Mouse (Mus musculus): ENCODE data around the gene Cmip.

The Cmip gene

DNA sequence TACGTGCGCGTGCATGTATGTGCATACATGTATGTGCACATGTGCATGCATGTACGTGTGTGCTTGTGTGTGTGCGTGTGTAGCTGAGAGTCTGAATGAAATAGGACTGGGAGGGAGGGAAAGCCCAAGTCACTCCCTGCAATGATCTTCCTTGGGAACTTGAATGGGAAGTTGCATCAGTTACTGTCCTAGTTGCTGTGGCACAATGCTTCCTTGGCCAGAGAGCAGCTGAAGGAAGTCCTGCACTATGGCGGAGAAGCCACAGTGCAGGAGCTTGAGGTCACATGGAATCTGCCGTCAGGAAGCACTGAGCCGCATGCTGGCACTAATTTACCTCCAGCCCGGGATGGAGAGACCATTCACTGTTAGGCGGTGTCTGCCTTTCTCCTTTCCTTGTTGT lies 37.9 kb downstream of the Cmip start:
- DNase-seq (ENCODE audit: low read depth, low spot score): no peak

DNA sequence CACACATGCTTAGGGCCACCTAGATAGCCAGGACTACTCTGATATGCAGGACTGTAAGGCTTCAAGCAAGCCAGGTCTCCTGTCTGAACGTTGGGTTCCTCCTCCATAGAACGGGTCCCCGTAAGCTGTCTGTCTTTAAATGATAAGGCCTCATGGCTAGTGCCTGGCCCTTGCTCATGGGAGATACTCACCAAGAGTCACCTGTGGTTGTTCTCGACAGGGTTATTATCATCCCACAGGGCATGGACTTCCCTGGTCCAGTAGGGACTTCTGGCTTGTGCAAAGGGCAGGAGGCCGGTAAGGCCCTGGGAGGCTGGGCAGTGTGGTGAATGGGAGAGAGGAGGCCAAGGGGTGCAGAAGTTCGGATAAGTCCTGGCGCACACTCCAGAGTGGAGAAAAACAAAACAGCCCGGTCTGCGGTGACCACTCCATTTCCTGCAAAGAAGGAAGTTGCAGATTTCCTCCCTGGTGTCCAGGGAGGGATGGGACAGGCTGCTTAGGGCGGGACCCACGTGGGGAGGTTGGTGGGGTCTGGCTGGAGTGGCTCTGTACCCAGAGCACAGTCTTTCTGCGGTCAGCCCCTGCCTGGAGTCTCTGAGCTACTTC lies 41.2 kb downstream of the Cmip start:
- no peak for DNase-seq (ENCODE audit: low read depth, low spot score)

DNA sequence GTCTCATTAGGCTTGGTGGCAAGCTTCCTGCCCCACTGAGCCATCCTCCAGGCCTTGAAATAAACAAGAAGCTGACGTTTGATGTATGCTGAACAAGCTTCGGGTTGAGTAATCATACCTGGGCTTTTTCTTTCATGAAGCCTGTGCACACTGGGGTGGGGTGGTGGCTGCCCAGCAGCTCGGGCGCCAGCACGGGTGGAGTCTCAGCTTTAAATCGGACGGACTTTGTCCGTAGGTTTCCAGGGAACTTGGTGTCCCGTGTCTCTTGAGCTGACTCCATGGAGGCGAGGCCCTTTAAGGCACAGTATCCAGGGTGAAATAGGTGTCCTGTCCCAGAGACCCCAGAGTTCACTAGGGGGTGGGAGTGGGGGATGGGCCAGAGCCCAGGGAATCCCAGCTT lies 42.3 kb downstream of the Cmip start:
- no peak for DNase-seq (ENCODE audit: low read depth, low spot score)

DNA sequence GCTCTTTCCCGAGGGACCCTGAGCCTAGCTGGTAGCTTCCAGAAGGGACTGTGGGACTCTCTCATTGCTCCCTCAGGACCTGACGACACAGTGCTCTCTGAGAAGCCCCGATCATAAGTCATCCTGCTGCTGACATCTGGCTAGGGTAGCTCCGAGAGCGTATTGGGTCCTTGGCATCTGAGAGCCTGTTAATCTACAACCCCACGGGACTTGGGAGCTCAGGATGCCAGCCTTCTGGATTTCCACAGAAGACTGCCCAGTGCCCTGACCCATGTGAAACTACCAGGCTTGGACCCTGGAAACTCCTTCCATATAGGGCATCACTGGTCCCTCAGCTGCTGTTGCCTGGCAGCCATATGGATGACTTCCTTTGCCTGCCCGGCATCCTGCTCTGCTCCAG lies 43.3 kb downstream of the Cmip start:
- no peak for DNase-seq (ENCODE audit: low read depth, low spot score)

DNA sequence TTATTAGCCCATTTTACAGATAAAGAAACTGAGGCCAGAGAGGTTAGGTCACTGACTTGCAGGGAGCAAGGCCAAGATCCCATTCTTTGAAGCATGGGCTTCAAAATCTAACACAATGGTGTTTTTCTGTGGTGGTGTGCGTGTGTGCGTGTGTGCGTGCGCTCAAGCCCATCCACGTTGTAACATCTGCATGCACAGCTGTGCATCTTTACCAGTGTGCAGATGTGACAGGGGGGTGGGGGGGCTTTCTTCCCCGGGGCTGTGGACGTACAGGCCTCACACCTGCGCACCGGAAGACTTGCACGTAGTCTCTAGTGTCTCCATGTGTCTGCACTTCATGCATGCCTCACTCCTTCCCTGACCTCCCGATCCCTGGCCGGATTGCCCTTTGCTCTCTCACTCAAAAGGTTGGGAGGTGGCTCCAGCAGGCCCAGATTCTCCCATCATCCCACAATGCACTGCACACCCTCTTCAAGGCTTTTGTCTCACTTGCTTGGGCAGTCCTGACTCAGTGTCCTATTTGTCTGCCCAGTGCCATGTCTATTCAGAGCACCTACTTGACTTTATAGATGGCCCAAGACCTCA lies 44.7 kb downstream of the Cmip start:
- DNase-seq (ENCODE audit: low read depth, low spot score): no peak

DNA sequence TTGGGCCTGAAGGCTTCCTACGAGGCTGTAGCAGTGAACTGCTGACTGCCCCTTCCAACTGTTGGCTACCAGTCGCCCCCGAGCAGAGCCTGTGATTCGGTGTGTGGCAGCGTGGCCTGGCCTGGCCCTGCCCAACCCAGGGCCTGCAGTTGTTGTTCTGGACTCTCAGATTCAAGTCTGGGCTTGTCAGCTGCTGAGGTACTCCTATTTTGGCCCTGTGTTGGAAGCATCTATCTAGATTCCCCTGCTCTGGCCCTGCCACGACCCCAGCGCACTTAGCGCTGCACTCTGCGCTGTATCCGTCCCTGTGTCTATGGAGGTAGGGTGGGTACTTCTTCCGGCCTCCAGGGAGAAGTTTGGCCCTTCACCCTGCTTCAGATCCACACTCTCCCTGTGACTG lies 45.2 kb downstream of the Cmip start:
- no peak for DNase-seq (ENCODE audit: low read depth, low spot score)

DNA sequence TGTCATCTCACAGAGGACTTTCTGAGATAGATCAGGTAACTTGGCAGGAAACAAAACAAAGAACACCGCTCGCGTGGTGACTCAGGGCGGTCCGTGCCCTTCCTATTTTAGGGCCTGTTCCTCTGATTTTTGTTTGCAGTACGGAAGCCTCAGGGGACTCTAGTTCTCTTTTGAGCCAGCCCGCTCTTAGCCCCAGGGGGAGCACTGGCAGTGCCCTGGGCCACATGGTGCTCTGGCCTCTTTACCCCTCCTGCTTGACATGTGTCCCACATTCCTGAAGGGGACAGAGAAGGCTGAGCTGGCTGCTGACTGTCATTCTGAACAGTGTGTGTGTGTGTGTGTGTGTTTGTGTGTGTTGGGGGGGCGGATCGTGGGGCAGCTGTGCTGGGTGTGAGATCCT lies 46.8 kb downstream of the Cmip start:
- no peak for DNase-seq (ENCODE audit: low read depth, low spot score)

DNA sequence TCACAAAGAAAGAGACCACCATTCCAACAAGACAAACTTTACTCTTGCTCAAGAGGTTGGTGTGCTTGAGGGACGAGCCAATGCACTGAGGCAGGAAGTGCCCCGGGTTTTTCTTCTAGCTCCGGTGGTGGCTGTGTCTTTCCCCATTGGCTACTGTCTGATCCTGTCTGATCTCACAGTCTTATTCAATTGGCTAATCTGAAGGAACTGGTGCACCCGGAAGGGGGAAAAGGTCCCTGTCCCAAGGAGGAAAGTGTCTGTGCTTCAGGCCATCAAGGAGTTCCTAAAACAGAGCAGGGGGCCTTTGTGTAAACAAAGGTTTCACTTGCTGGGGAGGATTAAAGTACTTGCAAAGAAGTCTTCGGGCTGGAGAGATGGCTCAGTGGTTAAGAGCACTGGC lies 48.5 kb downstream of the Cmip start:
- DNase-seq (ENCODE audit: low read depth, low spot score): no peak

DNA sequence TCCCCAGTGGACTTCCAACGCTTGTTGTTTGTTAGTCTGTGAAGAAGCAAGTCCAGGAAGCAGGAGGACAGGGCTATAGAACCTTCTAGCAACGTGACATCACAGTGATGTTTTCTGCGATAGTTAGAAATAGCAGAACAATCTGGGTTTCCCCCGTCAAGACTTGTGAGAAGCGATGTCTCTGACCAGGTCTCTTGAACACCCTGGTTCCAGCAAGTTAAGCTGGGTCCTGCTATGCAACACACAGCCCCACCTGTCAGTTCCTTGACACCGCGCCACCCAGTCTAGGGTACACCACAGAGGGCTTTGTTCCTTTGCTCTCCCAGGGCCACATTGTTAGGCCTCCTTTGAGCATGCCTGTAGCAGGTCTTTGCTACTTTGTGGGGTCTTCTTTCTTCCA lies 49.9 kb downstream of the Cmip start:
- no peak for DNase-seq (ENCODE audit: low read depth, low spot score)

DNA sequence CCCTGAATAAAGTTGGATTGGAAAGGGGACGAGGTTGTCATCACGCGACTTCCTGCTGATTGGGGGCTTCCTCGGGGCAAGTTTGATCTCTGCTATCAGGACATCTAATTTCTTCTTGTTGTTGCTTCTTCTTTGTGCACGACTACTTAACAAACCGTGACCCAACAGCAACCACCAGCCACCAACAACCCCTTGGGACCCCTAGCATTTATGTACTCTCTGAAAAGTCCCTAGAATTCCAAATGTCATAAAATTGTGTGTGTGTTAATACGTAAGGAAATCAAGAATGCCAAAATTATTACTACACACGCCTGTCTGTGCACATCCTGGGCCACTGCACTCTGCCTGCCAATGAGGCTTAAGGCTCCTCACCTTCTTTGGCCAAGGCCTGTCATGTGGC lies 50.4 kb downstream of the Cmip start:
- no peak for DNase-seq (ENCODE audit: low read depth, low spot score)

DNA sequence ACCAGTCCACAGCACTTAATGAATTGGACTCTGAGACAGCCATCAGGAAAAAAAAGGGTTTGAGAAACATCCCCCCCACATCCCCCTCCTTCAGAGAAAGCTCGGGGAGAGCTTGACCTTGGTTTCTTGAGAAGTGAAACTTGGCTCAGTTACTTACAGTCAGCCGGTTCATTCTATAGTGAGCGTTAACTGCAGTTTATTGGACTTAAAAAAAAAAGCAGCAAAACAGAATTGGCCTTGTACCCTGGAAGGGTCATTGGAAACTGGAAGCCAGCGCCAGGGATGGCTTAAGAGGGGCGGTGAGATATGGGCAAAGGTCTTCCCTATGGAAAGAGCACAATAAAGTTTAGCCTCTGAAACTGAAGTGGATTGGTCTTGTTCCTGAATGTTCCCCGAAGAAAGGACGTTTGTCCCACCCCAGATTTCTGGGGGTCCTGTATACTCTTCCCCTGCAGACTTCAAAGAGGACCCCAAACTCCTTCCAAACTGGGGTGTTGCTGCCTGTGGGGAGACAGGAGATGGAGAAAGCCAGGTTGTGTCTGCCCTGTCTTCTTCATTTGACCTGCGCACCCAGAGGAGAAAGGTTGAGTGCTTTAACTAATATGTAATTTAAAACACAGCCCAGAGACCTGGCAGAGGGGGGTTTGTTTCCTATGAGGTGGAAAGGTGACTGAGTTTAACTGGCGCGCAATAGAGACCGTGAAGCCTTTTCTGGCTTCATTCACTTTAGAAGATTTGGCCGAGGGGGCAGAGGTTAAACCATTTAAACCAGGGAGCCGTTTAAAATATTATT lies 51.6 kb downstream of the Cmip start:
- no peak for DNase-seq (ENCODE audit: low read depth, low spot score)

DNA sequence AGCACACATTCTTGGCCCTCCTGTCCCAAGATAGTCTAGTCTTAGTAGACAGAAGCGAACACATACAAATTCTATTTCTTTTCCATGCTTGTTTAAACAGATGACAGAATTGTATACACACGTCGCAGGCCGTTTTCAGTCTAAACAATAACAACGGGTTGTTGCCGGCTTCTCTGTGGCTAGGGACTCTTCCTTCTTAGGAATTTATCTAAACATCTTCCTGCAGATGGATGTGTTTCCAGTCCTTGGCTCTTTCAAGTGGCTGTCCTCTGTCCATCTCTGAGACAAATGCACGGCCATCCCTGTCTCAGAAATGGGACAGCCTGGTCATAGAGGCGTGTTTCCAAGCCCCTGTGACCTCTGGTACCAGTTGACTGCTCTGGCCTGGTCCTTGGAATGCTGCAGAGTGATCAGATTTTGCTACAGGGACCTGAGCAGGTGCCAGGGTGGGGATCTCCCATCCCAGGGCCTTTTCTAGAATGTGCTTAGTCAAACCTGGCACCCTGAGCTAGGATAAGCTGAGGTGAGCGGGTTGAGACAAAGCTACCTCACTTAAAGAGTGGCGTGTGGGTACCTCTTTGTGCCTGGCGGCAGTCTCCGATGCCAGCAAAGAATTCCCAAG lies 52.9 kb downstream of the Cmip start:
- no peak for DNase-seq (ENCODE audit: low read depth, low spot score)

DNA sequence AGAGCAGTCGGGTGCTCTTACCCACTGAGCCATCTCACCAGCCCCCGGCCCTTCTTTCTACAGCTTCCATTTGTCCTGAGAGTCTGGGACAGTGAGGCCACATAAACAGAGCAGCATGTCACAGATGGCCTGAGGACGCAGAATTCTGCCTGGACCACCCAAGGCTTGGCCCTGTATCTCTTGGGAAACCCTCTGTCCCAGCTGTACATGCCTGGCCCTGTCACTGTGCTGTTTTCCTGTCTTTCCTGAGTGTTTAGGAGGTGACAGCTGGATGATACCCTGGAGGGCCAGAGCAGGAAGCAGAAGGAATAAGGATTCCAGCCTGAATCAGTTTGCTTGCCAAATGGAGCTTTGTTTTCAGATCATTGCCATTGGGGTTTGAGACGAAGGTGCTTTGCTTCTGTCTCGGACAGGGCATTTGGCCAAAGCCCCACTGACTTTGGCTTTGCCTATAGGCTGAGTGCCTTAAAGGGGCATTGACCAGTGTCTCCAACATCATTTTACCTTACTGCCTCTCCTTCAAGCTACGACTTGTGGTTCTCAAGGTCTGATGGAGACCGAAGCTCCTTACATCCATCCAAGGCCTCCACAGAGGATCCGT lies 54.2 kb downstream of the Cmip start:
- DNase-seq (ENCODE audit: low read depth, low spot score): no peak

DNA sequence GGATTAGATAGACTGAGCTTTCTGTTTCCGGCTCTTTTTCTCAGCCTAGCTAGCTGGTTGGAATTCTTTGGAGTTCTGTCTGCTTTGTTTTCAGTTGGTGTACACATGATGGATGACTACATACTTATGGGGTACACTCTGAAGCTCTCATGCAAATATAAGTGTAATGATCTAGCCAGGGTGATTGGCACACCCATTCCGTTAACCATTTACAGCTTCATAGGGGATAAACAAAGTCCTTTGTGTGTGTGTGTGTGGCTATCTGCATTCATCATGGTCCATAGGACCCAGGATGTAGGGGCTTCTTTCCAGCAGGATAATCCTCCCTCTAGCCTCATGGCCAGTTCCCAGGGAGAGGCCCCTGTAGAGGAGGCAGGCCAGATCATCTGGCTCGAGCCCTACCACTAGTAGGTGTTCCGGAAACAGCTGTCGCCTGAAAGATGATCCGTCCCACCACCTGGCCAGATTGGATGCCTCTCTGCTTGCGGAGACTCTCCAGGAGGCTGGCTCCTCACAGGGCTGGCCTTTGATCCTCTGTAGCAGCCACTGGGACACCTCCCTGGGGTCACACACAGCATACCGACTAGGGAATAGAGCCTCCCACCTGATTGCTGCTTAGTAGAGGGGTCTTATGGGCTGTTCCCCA lies 57.6 kb downstream of the Cmip start:
- peak; percentile 67 for DNase-seq (ENCODE audit: low read depth, low spot score)

DNA sequence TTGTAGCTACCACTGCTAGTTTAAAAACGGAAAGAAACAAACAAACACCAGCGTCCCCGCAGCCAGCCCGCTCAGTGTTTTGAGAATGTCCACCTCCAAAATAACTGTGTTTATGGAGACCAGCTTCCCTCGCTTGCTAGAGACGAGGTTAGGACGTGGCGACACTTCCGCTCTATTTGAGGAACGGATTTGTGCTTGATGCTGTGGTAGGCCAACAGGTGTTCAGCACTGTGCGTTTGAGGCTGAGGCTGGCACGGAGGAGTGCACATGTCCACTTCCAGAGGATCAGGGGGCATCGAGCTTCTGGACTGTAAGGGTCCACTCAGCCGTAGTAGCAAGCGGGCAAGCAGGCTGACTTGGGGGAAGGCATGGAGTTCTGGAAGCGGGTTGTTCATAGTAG lies 58.9 kb downstream of the Cmip start:
- DNase-seq (ENCODE audit: low read depth, low spot score): no peak

DNA sequence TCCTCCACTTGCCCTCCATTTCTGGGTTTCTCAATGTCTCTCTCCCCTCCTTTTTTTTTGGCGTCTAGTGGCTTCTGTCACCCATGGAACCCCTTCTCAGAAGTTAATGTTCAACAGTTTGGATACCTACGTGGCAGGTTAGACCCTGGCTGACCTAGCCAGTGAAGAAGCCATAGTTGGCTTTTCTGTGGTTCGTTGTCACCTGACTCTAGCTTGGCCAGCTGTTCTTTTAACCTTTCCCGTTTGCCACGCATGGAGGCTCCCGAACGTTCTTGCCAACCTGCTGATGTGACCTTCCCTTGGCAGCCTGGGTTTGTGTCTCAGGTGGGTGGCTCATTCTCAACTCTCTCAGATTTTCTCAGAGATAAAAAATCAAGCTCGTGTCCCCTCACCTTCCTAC lies 60.6 kb downstream of the Cmip start:
- DNase-seq (ENCODE audit: low read depth, low spot score): no peak

DNA sequence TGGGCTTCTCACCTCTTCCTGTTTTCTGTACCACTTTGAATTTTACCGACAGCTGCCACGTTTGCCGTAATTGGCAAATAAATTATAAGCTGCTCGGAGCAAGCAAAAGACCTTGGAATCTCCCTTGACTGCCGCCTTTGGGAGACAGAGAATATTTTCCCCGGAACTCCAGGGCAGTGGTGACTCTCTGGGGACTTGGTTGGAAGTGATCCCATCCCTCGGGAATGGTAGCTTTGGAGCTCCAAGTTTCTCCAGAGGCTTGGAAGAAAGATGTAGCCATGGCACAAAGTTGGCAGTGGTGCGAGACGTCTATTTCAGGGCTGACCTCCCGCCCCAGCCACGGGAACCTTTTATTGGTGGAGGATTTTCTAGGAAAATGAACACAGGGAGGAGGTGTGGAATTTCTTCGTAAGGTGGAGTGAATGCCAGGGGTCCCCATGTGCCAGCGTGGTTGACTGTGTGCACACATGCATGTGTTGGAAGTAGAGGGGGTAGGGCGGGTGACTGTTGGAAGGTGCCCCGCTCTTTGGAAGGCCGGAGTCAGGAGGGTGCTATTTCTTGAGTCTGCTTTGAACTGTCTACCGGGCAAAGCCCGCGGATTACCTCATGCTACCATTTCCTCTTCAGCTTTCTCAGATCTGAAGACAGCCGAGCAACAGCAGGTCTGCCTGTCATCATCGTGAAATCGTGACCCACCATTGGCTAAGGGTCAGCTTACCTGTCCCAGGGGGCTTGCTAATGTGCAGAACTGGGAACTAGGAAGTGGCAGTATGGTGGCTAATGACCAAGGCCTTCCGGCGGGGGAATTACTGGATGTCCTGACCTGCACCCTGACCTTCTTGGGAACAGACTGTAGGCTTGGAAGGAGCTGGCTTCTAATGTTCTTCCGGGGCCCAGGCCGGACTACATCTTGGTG lies 62.3 kb downstream of the Cmip start:
- DNase-seq (ENCODE audit: low read depth, low spot score): no peak

DNA sequence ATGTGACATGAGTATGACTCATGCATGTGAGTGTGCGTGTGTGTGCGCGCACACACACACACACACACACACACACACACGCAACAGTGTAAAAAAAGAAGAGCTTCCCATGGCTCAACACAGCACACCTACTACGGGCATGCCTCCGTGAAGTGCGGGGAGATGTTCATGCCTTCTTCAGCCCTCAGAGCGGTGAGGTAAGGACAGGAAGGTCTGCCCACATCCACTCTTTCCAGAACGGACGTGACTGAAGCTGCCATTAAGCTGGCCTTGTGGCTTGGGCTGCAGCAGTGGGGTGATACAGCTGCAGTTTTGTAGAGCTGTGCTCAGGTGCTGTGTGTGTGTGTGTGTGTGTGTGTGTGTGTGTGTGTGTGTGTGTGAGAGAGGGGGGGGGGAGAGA lies 63.8 kb downstream of the Cmip start:
- no peak for DNase-seq (ENCODE audit: low read depth, low spot score)

DNA sequence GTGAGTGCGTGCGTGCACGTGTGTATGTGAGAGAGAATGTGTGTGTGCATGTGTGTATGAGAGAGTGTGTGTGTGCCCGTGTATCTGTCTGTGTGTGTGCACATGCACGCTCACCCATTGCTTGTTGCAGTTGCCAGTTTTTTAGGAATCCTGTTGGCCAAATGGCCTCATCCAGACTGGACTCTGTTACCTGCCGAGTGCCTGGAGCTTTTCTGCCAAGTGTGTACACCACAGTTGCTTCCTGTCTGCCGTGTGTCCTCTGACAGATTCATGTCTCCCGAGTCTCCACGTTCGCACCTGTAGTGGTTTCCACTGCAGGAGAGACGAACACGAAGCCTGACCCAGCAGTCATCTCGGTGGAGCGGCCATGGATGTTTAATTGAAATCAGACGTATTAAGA lies 64.4 kb downstream of the Cmip start:
- no peak for DNase-seq (ENCODE audit: low read depth, low spot score)

DNA sequence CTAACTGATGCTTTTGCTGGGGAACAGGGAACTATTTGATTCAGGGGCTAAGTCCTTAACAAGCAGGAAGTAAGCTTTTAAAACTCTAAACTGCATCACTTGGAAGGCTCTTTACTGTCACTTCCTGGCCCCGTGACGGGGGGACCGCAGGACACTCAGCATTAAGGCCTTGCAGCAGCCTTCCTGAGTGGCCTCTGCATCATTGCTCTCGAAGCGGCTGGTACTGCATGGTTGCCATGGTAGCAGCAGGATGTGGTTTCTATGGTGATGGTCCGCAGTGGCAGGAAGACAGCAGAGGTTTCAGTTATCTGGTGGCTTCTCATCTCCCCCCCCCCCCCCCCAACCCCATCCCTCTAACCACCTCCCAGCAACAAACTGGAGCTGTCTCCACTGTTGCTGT lies 65.2 kb downstream of the Cmip start:
- no peak for DNase-seq (ENCODE audit: low read depth, low spot score)
